Mouse (Mus musculus) hindbrain, embryonic 13.5 days (tissue): ENCODE results near the gene Gm42688. TPM values are rescaled to one million over a fixed set of nuclear protein-coding genes. Genes with fewer than 3 reads are reported as not detected.
A peak's percentile ranks its signal among the peaks of the same experiment; 100 is the strongest.

Source experiments
- ATAC-seq: fragments of 200-750 bp; cut with Nextera tagmentation; 2 replicates; pipeline ENCODE4 v1.8.0; 2017; ENCODE audit warnings: moderate TSS enrichment; ENCODE audit not compliant: low FRiP score
- H3K27ac ChIP-seq: fragments of 300-500 bp; sonication (generic); 2 replicates; pipeline ENCODE4 v1.5.1; 2015; ENCODE audit warnings: inconsistent platforms, mild to moderate bottlenecking, moderate library complexity
- H3K27me3 ChIP-seq: fragments of 300-500 bp; sonication (generic); 2 replicates; pipeline ENCODE4 v1.6.1; 2015; ENCODE audit warnings: mild to moderate bottlenecking, inconsistent platforms
- H3K36me3 ChIP-seq: fragments of 300-500 bp; sonication (generic); 2 replicates; pipeline ENCODE4 v1.6.1; 2015; ENCODE audit warnings: mild to moderate bottlenecking, inconsistent platforms
- H3K4me1 ChIP-seq: fragments of 300-500 bp; sonication (generic); replicated peaks from 2 replicates; pipeline ENCODE4 v1.6.1; 2015; ENCODE audit warnings: inconsistent platforms
- H3K4me2 ChIP-seq: fragments of 300-500 bp; sonication (generic); 2 replicates; pipeline ENCODE4 v1.6.1; 2015; ENCODE audit warnings: inconsistent platforms, mild to moderate bottlenecking, moderate library complexity
- H3K4me3 ChIP-seq: fragments of 300-500 bp; sonication (generic); 2 replicates; pipeline ENCODE4 v1.5.1; 2015; ENCODE audit warnings: mild to moderate bottlenecking, inconsistent platforms
- H3K9ac ChIP-seq: fragments of 300-500 bp; sonication (generic); 2 replicates; pipeline ENCODE4 v1.6.1; 2015; ENCODE audit warnings: mild to moderate bottlenecking, inconsistent platforms
- H3K9me3 ChIP-seq: fragments of 300-500 bp; sonication (generic); 2 replicates; pipeline ENCODE4 v1.6.1; 2016; ENCODE audit warnings: inconsistent platforms
- WGBS: fragments of 180-500 bp; shearing (Covaris S2); methylation state at CpG from one replicate; pipeline ENCODE4 v1.1.7; 2015; 5-methylcytosine and 5-hydroxymethylcytosine counted together
- polyA plus RNA-seq: library from polyadenylated mRNA; unstranded; fragments of >200 nt; fragmentation: Nextera tagmentation; extraction: Ambion mirVana; gene quantifications from 2 replicates; pipeline ENCODE4 v1.2.1, GENCODE M21; 2015

Gm42688 gene
- polyA plus RNA-seq, 1 experiment from 2014 or later = 4.0 TPM

- Histone ChIP-seq H3K4me1 (peaks cover 47% of the 10 kb centered on the region), H3K36me3 (peaks cover 13% of the 10 kb centered on the region), H3K27ac (no peak overlapping the region), H3K4me3 (no peak overlapping the region), H3K27me3 (no peaks in the 10 kb centered on the region), H3K9me3 (no peaks in the 10 kb centered on the region), H3K9ac (no peak overlapping the region), H3K4me2 (no peak overlapping the region)
- ATAC-seq = no peak
- WGBS = 92% methylated on average over 4 of the region's 4 CpGs
Measured at GRCm38 (mm10) chr6:83111510-83112136, 10.2 kb downstream of the Gm42688 start.

GRCm38 (mm10) chr6:83115011-83115671, 13.7 kb downstream of the Gm42688 start, which contains the start of gene Mogs:
TSS of gene Mogs (plus strand) at chr6:83115496.
- Histone ChIP-seq H3K9me3 (no peaks in the 10 kb centered on the region), H3K4me2 (peak within 1 kb of the TSS; percentile 99), H3K4me1 (peaks cover 55% of the 10 kb centered on the region), H3K27ac (peak within 1 kb of the TSS; percentile 89), H3K27me3 (no peaks in the 10 kb centered on the region), H3K36me3 (peaks cover 33% of the 10 kb centered on the region), H3K4me3 (peak within 1 kb of the TSS; percentile 88), H3K9ac (peak within 1 kb of the TSS; percentile 94)
- peak; percentile 89 for ATAC-seq
- WGBS = 2% methylated on average over 48 of the region's 58 CpGs

GRCm38 (mm10) chr6:83115682-83116372, 14.4 kb downstream of the Gm42688 start:
- ATAC-seq = peak; percentile 63

GRCm38 (mm10) chr6:83116373-83117164, 15.2 kb downstream of the Gm42688 start:
- Histone ChIP-seq H3K27ac (peak overlapping the region; percentile 89), H3K4me1 (peaks cover 56% of the 10 kb centered on the region), H3K27me3 (no peaks in the 10 kb centered on the region), H3K9me3 (no peaks in the 10 kb centered on the region), H3K36me3 (peaks cover 29% of the 10 kb centered on the region), H3K4me3 (peak overlapping the region; percentile 88), H3K9ac (peak overlapping the region; percentile 94), H3K4me2 (peak overlapping the region; percentile 99)
- no peak for ATAC-seq
- 83% methylated on average over 11 of the region's 11 CpGs for WGBS

More at GRCm38 (mm10) chr6:83115682-83116372, 14.4 kb downstream of the Gm42688 start:
- H3K9me3 ChIP-seq = no peaks in the 10 kb centered on the region
- peak overlapping the region; percentile 99 for H3K4me2 ChIP-seq
- H3K4me1 ChIP-seq = peaks cover 56% of the 10 kb centered on the region
- peaks cover 30% of the 10 kb centered on the region for H3K36me3 ChIP-seq
- peak overlapping the region; percentile 88 for H3K4me3 ChIP-seq
- peak overlapping the region; percentile 89 for H3K27ac ChIP-seq
- 1% methylated on average over 36 of the region's 48 CpGs for WGBS
- H3K27me3 ChIP-seq = no peaks in the 10 kb centered on the region
- H3K9ac ChIP-seq = peak overlapping the region; percentile 94

DNA sequence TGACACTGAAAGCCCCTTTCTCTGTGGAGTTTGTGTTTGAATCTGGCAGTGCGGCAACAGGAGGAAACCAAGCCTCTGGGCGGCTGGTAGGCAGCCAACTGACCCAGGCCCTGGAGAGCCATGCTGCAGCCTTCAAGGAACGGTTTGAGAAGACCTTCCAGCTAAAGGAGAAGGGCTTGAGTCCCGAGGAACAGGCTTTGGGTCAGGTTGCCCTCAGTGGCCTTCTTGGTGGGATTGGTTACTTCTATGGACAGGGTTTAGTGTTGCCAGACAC, 15.7 kb downstream of the Gm42688 start:
- Histone ChIP-seq H3K27me3 (no peaks in the 10 kb centered on the region), H3K4me1 (peaks cover 61% of the 10 kb centered on the region), H3K4me3 (peak overlapping the region; percentile 88; the same call in 1 of the 2 replicates), H3K9me3 (no peaks in the 10 kb centered on the region), H3K36me3 (peaks cover 29% of the 10 kb centered on the region), H3K27ac (no peak overlapping the region; the same call in 1 of the 2 replicates), H3K9ac (peak overlapping the region; percentile 94), H3K4me2 (peak overlapping the region; percentile 99)
- 89% methylated on average over 4 of the region's 4 CpGs for WGBS
- no peak for ATAC-seq

- 93% methylated on average over 13 of the region's 13 CpGs for WGBS
- Histone ChIP-seq H3K36me3 (peaks cover 29% of the 10 kb centered on the region), H3K27ac (no peak overlapping the region), H3K9ac (peak overlapping the region; percentile 94), H3K9me3 (no peaks in the 10 kb centered on the region), H3K4me1 (peaks cover 66% of the 10 kb centered on the region), H3K4me3 (peak overlapping the region; percentile 88; the same call in 1 of the 2 replicates), H3K4me2 (no peak overlapping the region), H3K27me3 (no peaks in the 10 kb centered on the region)
- no peak for ATAC-seq
Measured at GRCm38 (mm10) chr6:83117616-83118015, 16.2 kb downstream of the Gm42688 start.

GRCm38 (mm10) chr6:83118369-83118768, 17.0 kb downstream of the Gm42688 start:
- no peak for ATAC-seq
- peaks cover 29% of the 10 kb centered on the region for H3K36me3 ChIP-seq
- no peak overlapping the region for H3K4me2 ChIP-seq
- no peaks in the 10 kb centered on the region for H3K27me3 ChIP-seq
- no peak overlapping the region for H3K4me3 ChIP-seq
- H3K4me1 ChIP-seq = peaks cover 74% of the 10 kb centered on the region
- H3K9ac ChIP-seq = no peak overlapping the region
- no peak overlapping the region for H3K27ac ChIP-seq
- 82% methylated on average over 11 of the region's 11 CpGs for WGBS
- H3K9me3 ChIP-seq = no peaks in the 10 kb centered on the region

GRCm38 (mm10) chr6:83118825-83119733, 17.7 kb downstream of the Gm42688 start:
- H3K36me3 ChIP-seq = peaks cover 29% of the 10 kb centered on the region
- ATAC-seq = no peak
- whole genome bisulfite sequencing = 84% methylated on average over 14 of the region's 14 CpGs
- H3K27ac ChIP-seq = peak overlapping the region; percentile 99; the same call in 1 of the 2 replicates
- peak overlapping the region; percentile 94; the same call in 1 of the 2 replicates for H3K9ac ChIP-seq
- peak overlapping the region; percentile 77; the same call in 1 of the 2 replicates for H3K4me3 ChIP-seq
- H3K4me1 ChIP-seq = peaks cover 81% of the 10 kb centered on the region
- peak overlapping the region; percentile 90 for H3K4me2 ChIP-seq
- H3K9me3 ChIP-seq = no peaks in the 10 kb centered on the region
- no peaks in the 10 kb centered on the region for H3K27me3 ChIP-seq

DNA sequence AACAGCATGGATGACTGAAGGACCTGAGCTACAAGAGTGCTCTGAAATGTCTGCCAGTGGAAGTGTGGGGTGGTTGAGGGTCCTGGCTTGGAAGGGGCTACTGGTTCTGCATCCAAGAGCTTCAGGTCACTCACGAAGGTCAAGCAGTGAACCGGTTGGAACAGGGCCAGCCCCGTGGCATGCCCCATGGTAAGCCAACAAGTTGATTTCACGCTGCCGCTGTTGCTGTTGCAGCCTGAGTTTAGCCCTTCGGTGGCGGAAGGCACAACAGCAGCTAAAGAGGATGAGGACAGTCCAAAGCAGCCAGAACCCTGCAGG, 18.3 kb downstream of the Gm42688 start:
- peaks cover 82% of the 10 kb centered on the region for H3K4me1 ChIP-seq
- 72% methylated on average over 7 of the region's 7 CpGs for WGBS

DNA sequence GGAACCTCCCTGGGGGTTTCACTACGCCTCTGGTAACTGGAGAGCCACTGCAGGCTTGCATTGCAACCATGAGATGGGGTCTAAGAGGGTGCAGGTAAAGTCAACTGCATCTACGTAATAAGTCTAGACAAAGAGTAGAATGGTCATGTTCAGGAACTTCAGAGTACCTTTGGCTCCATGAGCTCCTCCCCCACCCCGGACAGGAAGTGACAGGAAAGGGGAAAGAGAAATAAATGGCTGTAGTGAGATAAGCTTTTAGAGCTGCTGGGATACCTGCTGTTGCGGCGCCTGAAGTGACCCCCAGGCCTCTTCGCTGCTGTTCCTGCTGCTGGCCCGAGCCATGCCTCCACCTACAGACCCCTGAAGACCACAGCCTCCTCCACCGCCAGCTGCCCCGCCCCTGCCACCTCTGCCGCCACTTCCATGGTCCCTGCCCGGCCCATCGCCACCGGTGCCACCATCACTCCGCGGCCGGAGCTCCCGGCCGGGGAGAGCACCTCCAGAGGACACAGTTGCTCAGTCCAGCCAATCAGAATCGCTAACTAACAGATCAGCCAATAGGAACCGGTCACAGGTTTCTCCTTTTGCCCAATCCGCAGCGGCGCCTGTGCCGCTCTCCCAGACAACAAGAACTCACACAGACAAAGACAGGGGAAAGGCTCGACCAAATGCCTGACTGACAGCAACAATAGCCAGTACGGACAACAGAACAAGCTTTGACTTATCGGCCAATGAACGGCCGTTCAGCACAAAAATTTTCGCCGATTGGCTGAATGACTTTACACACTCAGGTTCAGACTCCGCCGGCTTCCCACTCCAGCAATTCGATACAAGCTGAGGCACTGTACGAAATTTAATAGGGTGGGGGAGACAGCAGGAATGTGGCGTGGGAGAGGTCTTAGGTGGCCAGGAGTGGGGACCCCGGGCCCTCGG, 19.8 kb downstream of the Gm42688 start, which contains the start of gene Wbp1:
Gene Wbp1 (minus strand): TSS at position 630 of the 933 bp plus-strand sequence.
- Histone ChIP-seq H3K4me3 (peak within 1 kb of the TSS; percentile 77), H3K27me3 (no peaks in the 10 kb centered on the region), H3K36me3 (peaks cover 29% of the 10 kb centered on the region), H3K9ac (peak within 1 kb of the TSS; percentile 96), H3K4me2 (peak within 1 kb of the TSS; percentile 90), H3K4me1 (peaks cover 77% of the 10 kb centered on the region), H3K9me3 (no peaks in the 10 kb centered on the region), H3K27ac (peak within 1 kb of the TSS; percentile 99)
- WGBS = under 1% methylated on average over 38 of the region's 38 CpGs
- ATAC-seq = peak; percentile 95

More for the DNA sequence above, 18.3 kb downstream of the Gm42688 start:
- no peak for ATAC-seq
- H3K9me3 ChIP-seq = no peaks in the 10 kb centered on the region
- H3K27me3 ChIP-seq = no peaks in the 10 kb centered on the region
- H3K4me2 ChIP-seq = peak overlapping the region; percentile 90
- peak overlapping the region; percentile 94 for H3K9ac ChIP-seq
- peak overlapping the region; percentile 77 for H3K4me3 ChIP-seq
- peaks cover 29% of the 10 kb centered on the region for H3K36me3 ChIP-seq
- peak overlapping the region; percentile 99 for H3K27ac ChIP-seq
